Mouse (Mus musculus): ENCODE measurements around the gene Rundc3b. TPM values are rescaled to one million over a fixed set of nuclear protein-coding genes. Genes with fewer than 3 reads are reported as not detected.
A peak's percentile ranks its signal among the peaks of the same experiment; 100 is the strongest.

Rundc3b gene
- total RNA-seq (2021), result 10 to 100 TPM; 46.0 to 48.0 TPM

DNA sequence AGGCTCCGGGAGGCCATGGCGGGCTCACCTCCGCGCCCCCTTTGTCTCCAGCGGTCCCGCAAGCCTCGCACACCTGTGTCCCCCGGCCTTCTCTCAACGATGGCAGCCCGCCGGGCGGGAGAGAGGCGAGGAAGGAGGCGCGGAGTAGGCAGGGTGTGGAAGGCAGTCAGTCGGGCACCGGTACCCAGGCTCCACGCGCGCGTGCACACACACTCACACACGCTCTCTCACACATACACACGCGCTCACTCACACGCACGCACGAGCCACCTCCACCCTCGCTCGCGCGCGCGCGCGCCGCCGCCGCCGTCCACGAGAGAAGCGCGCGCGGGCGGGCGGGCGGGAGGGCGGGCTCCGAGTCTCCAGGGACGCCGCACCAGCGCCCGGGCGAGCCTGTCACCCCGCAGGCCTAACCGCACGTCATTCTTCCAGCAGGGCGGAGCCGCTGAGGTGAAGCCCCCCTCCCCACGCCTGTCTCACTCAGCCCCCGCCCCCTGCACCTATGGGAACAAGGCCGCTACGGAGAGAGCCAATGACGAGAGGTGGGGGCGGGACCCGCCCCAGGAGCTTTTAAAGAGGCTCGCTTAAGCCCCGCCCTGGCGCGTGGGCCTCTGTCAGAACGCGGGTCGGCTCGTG lies at the start of gene Rundc3b:
Rundc3b (minus strand) TSS at position 357 of the 636 bp plus-strand sequence.
- peak; percentile 91 to 95 for DNase-seq (ENCODE audit: extremely low spot score in 1 of 2, low spot score in 2 of 2)
- intact Hi-C loops (cut with DNase I), result no loop called here

DNA sequence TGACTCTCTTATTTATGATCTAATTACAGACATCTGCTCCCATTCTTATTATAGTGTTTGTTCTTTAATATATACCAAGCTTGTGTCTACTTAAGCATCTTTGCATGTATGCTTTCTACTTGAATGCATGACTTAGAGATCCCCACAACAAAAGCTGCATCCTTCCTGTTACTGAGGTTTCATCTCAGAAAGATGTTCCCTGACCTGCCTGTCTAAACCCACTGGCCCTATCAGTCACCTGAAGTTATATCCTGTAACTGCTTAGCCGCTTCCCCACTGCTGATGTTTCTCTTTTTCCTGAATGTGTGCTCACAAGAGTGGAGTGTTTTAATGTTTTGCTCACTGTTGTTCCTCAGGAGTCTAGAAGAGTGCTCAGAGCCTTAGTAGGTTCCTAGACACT lies 46.9 kb upstream of the Rundc3b start:
- intact Hi-C loops (cut with DNase I), result no loop called here
- DNase-seq (ENCODE audit: extremely low spot score in 1 of 2, low spot score in 2 of 2), result no peak

DNA sequence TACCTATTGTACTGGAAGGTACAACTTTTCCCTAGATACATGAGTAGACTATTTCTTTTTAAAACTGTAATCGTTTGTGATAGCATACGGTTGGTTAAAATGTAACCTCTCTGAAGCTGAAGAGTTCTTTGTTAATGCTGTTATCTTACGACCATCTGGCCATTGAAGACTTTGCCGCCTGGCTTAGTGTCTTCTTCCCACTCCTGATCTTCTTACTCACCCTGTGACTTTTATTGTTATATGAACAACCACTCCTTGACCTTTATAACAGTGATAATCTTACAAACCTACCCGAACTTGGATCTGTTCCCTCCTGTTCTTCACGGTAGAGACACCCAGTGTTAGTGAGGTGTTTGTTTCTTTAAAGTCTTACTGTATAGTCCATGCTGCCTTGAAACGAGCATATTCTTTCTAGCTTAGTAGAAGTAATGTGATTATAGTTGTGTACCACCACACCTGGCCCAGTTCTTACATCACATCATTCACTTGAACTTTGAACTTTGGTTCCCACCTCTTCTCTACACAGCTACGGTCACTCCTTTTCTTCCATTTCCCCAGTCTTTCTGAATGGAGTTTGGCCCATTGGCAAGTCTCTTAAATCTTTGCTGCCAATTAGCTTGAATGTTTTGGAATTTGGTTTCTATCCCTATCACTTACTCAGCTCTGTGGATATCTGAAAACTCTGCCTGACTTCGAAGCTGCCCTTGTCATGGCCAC lies 45.2 kb upstream of the Rundc3b start:
- DNase-seq (ENCODE audit: extremely low spot score in 1 of 2, low spot score in 2 of 2), result no peak

DNA sequence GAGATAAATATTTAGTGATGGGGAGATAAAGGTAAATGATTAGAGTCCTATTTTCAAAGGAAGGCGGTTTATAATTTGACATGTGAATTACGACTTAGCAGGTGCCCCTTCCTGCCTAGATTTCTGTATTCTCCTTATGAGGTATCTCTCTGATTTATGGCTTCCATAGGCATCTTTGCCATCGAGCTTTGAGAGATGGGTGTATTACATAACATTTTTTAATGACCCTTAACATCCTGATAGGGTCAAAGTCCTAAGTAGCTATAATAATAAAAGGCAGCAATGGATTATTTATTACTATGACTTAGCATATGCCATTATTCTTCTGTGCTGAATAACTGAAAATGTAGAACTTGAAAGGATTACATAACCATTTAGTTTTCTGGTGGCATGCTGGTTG lies 41.9 kb upstream of the Rundc3b start:
- intact Hi-C loops (cut with DNase I), result no loop called here
- DNase-seq (ENCODE audit: extremely low spot score in 1 of 2, low spot score in 2 of 2), result no peak

More for the DNA sequence above, 45.2 kb upstream of the Rundc3b start:
- intact Hi-C loops (cut with DNase I), result no loop called here

DNA sequence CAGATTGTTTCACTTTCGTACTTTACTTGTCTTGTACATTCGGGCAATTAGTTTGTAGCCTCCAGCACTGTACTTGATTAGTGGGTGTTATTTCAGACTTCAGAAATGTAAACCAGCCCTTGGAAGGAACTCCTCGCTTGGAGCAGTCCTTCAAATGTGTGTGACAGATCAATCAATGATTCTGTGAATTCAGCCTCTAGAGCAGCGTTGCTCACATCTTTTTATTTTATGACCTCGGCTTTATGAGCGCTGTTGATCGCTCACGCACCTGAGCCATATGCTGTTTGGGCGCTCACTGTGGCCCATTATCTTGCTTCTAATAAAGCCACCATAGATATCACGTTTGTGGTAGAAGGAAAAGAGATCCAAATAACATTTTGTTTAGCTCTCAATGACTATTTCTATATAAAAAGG lies 38.0 kb upstream of the Rundc3b start:
- DNase-seq (ENCODE audit: extremely low spot score in 1 of 2, low spot score in 2 of 2), result no peak
- intact Hi-C loops (cut with DNase I), result no loop called here

DNA sequence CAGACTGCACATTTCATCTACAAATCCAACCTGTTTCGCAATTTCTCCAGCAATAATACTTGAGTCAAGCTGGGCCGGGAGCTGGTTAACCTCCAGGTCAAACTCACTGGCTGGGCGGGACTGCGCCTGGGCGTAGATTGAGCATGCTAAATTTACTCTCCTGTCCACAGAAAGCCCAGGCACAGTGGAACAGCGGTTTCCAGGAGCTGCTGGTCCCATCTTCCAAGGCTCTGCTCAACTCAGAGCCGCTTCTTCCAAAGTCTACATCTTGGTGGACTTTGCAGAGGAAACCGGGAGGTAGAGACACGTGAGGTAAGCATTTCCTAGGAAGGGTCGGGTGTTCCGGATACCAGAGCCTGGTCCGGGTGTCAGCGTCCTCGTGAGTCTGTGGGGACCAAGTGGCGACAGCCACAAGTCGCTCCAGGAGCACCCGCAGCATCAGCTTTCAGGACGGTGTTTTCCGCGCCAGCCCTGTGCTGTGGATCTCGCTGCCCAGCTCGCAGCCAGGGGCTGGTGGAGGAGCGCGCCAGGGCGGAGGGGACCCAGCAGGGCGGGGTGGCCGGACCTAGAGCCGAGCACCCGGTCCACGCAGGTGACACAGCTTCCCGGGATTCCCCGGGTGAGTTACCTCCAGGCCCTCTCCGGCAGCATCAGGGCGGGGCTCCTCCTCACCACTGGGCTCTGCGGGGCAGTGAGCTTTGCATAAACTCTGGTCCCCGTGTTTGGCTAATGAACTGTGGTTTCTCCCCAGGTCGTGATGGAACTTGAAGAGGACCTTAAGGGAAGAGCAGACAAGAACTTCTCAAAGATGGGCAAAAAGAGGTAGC lies 37.4 kb upstream of the Rundc3b start, which contains the start of gene Abcb1a:
Abcb1a (plus strand) TSS at position 167 of the 827 bp plus-strand sequence.
- DNase-seq (ENCODE audit: extremely low spot score in 1 of 2, low spot score in 2 of 2), result peak in 1 of 2 experiments; percentile 29
- intact Hi-C loops (cut with DNase I), result no loop called here

DNA sequence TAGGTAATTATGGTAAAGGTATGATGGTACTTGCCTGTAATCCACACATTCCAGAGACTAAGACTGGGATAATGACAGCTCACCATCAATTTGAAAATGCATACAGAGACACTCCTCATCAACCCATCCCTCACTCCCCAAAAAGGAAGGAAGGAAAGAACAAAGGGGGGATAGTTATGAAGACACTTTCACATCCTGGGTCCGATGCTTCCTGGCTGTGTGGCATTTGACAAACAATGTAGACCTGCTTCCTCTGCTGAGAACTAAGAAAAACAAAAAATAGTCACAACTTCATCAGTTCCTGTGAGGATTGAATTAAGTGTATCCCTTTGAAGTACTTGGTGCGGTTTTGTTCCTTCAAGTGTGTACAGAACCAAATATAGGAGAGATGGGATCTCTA lies 29.3 kb upstream of the Rundc3b start:
- DNase-seq (ENCODE audit: extremely low spot score in 1 of 2, low spot score in 2 of 2), result no peak

DNA sequence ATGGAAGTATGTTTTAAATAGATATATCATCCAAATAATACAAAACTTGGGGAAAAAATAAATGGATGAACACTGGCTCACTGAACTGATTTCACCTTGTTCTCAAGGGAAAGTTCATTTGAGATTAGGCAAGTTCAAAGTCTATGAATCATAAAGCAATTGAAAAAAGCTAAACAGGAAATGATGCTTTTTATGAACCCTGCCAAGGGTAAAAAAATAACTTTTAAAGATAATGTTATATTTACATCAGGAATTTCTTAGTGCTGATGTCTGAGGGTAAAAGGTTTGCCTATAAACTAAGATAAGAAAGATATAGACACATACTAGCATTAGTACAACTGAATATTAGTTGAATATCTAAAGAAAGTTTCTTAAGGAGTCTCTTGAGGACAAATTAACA lies 26.0 kb upstream of the Rundc3b start:
- no peak for DNase-seq (ENCODE audit: extremely low spot score in 1 of 2, low spot score in 2 of 2)
- intact Hi-C loops (cut with DNase I), result no loop called here

More for the DNA sequence above, 29.3 kb upstream of the Rundc3b start:
- intact Hi-C loops (cut with DNase I), result no loop called here

DNA sequence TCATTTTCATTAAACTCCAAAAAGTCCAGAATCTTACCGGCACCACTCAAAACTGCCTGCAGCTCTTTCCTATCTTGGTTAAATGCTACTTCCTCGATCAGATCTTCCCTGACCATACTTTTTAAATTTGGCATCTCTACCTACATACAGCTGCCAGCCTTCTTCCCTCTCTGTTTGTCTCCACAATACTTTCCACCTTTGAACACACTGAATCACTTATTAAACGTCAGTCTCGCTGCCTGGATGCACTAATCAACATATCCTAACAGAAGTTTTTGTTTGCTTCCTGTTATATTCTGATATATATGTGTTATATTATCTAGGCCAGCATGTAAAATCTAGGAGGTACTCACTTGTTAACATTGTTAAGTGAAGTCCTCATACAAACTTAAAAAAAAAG lies 25.5 kb upstream of the Rundc3b start:
- intact Hi-C loops (cut with DNase I), result no loop called here
- DNase-seq (ENCODE audit: extremely low spot score in 1 of 2, low spot score in 2 of 2), result no peak

DNA sequence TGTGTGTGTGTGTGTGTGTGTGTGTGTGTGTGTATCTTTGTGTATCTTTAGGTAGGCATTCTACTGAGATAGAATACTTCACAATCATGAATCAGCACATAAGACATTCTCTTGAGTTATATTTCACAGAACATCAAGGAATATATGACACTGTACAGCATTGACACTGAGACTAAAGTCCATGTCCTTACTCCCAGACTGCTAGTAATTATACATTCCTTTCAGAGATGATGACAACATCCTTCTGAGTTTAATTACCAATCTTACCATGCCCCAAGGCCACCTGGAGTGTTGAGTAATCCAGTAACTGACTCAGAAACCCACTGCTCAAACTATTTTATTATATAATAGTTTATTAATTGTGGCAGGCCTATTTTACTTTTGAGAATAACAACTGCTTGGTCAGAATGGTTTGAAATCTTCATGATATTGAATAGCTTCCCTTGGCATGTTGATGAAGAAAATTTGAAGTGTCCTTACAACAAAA lies 11.8 kb upstream of the Rundc3b start:
- intact Hi-C loops (cut with DNase I), result no loop called here
- no peak for DNase-seq (ENCODE audit: extremely low spot score in 1 of 2, low spot score in 2 of 2)

DNA sequence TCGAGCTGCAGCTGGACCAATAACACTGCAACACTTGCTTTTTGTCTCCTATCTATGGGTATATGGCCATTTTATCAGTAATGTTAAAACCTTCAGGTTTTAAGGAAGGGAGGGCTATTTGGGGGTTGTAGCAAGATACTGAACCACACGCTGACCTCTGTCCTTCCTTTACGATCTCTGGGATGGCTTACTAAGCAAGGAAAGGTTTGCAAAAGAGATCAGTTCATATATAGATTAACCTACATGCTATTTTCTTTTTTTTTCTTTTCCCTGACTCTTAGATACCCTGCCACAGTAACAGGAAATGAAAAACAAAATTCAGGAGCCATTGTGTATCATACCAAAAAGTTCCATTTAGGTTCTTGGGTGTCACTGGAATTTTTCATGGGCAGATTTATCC lies 10.1 kb upstream of the Rundc3b start:
- intact Hi-C loops (cut with DNase I), result no loop called here
- no peak for DNase-seq (ENCODE audit: extremely low spot score in 1 of 2, low spot score in 2 of 2)

DNA sequence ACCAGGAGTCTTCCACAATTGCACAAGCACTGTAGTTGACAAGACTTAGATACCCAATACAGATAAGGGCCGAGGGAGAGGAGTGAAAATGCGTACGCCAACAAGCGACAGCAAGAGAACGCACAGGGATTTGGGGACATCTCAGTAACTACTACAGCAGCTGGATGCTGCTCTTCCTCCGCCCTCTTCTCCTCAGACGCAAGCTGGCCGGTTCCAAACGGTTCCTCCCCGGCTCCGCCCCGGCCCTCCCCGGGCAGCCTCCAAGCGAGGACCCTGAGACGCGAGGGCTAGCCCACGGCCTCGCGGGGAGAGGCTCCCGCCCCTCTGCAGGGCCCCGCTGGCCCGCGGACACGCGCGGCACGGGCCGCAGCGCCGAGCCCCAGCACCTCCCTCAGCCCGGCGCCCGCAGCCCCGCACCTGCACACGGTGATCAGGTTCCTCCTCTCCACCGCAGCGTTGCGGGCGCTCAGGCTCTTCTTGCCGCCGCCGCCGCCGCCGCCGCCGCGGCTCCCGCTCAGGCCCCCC lies 619 bp downstream of the Rundc3b start:
- intact Hi-C loops (cut with DNase I), result no loop called here
- peak; percentile 44 to 76 for DNase-seq (ENCODE audit: extremely low spot score in 1 of 2, low spot score in 2 of 2)

DNA sequence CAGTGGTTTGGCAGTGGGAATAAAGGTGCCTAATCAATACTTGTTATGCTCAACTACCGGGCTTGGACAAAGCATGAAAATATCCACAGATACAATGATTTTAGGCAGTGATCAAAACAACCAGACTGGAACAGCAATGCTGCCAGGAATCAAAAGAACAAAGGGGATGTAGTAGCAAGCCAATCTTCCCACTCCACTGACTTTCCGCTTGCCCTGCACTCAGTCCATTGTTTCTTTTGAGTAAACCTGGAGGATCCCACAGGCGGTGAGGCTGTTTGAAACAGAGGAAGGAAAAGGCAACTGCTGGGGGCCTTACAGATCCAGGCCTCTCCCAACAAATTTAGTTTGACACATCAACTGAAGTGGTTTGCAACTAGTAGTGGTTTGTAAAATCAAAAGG lies 51.6 kb downstream of the Rundc3b start:
- intact Hi-C loops (cut with DNase I), result no loop called here
- DNase-seq (ENCODE audit: extremely low spot score in 1 of 2, low spot score in 2 of 2), result peak in 1 of 2 experiments; percentile 51

DNA sequence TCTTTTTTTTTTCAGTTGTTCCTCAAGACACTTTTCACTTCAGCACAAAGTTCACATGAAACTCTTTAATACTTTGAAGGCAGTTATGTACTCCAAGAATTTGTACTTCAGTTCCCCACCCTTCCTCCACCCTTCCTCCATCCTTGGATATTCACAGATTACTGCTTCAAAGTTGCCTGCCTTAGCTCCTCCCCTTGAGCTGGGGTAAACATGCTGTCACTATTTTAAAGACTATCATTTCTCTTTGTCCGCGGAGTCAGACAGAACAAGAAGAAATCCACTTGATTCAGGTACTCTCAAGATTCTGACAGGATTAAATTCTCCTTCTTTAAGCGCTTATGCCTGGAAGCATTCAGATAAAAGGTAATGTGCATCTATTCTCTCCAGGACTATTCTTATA lies 55.9 kb downstream of the Rundc3b start:
- intact Hi-C loops (cut with DNase I), result no loop called here

DNA sequence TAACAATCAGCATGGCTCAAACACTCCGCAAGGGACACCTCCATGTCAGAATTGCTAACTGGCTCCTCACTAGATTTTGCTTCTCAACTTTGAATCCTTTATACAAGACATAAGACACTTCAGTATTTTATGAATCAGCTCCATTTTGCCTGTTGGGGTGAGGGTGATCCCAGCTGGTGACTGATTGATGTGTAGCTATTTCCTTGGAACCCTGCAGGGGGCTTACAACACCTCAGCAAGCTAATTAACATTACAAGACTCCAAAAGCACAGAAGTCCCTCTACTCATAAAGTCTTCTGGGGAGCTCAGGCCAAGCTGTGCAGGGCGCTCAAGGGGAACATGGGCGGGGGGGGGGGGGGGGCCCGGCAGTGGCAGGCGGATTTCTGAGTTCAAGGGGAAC lies 78.2 kb downstream of the Rundc3b start:
- intact Hi-C loops (cut with DNase I), result no loop called here
- DNase-seq (ENCODE audit: extremely low spot score in 1 of 2, low spot score in 2 of 2), result no peak

More for the DNA sequence above, 55.9 kb downstream of the Rundc3b start:
- DNase-seq (ENCODE audit: extremely low spot score in 1 of 2, low spot score in 2 of 2), result peak in 1 of 2 experiments; percentile 44

DNA sequence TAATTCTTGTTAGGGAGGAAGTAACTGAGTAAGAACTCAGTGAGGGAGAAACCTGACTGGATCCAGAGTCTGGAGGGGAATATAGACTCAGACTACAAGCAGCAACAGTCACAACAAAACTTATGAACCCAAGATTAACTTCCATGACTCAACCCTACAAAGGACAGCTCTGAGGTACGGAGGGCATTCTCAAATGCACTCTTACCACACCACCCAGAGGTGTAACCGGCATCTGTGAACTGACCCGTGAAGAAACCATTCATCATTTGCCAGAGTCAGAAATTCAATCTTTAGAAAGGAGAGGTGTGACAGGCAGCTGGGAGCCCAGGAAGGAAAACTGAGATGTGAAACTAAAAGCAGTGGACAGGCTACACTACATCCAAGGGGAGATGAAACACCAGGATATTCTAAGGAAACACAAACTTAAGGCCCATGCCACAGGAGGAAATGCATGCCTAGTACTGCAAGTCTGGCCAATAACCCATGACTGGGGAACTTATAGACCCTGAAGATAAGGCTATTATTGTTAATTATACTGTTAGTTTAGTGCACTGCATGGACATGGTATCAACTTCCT lies 80.0 kb downstream of the Rundc3b start:
- intact Hi-C loops (cut with DNase I), result no loop called here
- no peak for DNase-seq (ENCODE audit: extremely low spot score in 1 of 2, low spot score in 2 of 2)

DNA sequence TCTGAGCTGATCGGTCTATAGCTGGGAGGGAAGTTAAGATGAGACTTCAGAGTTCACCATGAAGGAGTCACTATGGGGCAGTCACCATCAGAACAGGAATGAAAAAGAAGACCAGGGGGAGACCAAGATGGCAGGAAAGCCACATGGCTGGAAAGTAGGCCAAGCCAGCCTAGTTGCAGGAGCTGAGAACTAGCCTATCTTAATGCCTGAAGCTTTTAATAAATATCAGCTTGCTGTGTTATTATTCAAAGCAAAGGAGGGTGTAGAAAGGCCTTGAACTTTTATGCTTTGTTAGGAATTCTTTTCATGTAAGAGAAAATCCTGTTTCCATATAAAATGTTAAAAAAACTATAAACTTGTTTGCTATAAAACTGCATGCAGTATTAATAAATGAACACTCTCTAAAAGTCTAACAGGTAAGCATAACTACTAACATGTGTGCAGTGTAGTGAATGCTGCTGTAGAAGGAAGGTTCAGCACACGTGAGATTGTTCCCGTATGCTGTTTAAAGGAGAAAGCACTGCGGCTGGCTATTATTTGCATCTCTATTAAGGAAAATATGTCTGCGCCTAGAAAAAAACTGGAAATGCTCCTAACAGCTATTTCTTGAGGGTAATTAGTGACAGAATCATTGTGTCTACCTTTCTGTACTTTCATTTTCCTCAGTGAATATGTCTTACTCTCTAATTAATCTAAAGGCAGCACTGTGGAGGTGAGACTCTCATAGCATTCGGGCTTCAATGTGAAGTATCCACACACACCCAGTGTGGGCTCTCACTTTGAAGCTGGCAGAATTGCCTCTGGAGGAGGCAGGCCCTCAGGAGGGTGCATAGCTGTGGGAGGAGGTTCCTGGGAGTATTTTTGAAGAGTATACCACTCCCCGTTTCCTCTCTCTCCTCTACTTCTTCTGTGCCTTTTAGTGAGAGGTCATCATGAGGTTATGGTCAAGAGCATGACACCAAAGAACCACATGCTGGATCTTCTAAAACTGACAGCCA lies 81.3 kb downstream of the Rundc3b start:
- DNase-seq (ENCODE audit: extremely low spot score in 1 of 2, low spot score in 2 of 2), result no peak
- intact Hi-C loops (cut with DNase I), result no loop called here

DNA sequence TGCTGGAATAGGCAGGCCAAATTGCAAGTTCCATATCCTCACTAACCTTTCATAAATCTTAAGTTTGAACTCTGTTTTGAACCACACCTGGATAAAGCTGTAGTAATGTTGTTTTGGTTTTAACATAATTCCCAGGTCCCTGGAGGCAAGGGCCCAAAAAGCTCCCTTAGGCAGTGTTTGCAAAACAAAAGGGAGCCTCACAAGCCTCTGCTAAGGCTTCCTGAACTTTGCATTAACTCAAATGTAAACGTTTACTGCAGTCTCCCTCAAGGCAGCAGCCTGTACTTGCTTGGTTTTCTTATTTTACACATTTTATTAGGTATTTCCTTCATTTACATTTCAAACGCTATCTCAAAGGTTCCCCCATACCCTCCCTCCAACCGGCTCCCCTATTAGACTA lies 103.7 kb downstream of the Rundc3b start:
- intact Hi-C loops (cut with DNase I), result no loop called here

More for the DNA sequence above, 103.7 kb downstream of the Rundc3b start:
- DNase-seq (ENCODE audit: extremely low spot score in 1 of 2, low spot score in 2 of 2), result no peak

All from left cerebral cortex, postnatal 10 days (tissue).